Mouse (Mus musculus) thymus, adult 2 months (tissue): ENCODE measurements at regions not wholly inside any gene's neighbourhood (a gene's known extent, or its start where the extent isn't known, plus 50 kb on each side); places are given as distances from the start of the nearest gene placed in this dataset.

Experiments
- DNase-seq: peaks from one replicate; pipeline ENCODE4 v3.0.0; 2021
- H3K27ac ChIP-seq: fragments of 200-500 bp; 2 replicates; pipeline ENCODE4 v1.5.1; 2012; ENCODE audit warnings: low read length, control low read depth; ENCODE audit not compliant: control insufficient read depth, insufficient read depth
- H3K27me3 ChIP-seq: fragments of 200-500 bp; 2 replicates; pipeline ENCODE4 v1.6.1; 2012; ENCODE audit warnings: mild to moderate bottlenecking, low read length, moderate library complexity, mixed read lengths; ENCODE audit not compliant: control insufficient read depth, insufficient read depth
- H3K36me3 ChIP-seq: fragments of 200-500 bp; 2 replicates; pipeline ENCODE4 v1.6.1; 2012; ENCODE audit warnings: mild to moderate bottlenecking, low read length, moderate library complexity; ENCODE audit not compliant: control insufficient read depth, insufficient read depth
- H3K4me1 ChIP-seq: fragments of 200-500 bp; replicated peaks from 2 replicates; pipeline ENCODE4 v1.6.1; 2012; ENCODE audit warnings: low read length; ENCODE audit not compliant: control insufficient read depth, insufficient read depth
- H3K4me3 ChIP-seq: fragments of 200-500 bp; 2 replicates; pipeline ENCODE4 v1.5.1; 2012; ENCODE audit warnings: mild to moderate bottlenecking, low read length, control low read depth, moderate library complexity; ENCODE audit not compliant: control insufficient read depth, insufficient read depth
- CTCF ChIP-seq: fragments of 200-500 bp; IDR thresholded peaks from 2 replicates; pipeline ENCODE4 v1.5.1; 2012; ENCODE audit warnings: mild to moderate bottlenecking, control low read depth, low read length, moderate library complexity, borderline replicate concordance; ENCODE audit not compliant: control insufficient read depth, poor library complexity, insufficient read depth; ENCODE audit errors: extremely low read depth
- POLR2A ChIP-seq: fragments of 200-500 bp; IDR thresholded peaks from 2 replicates; pipeline ENCODE4 v1.6.1; 2012; ENCODE audit warnings: mild to moderate bottlenecking, low read length, control low read depth, moderate library complexity; ENCODE audit not compliant: control insufficient read depth, poor library complexity, insufficient read depth; ENCODE audit errors: extremely low read depth
- WGBS: fragments of 180-500 bp; shearing (Covaris S2); methylation state at CpG from one replicate; pipeline ENCODE4 v1.1.7; 2018; 5-methylcytosine and 5-hydroxymethylcytosine counted together

GRCm38 (mm10) chr9:120766881-120767280, 162.1 kb upstream of the Ctnnb1 start:
- H3K4me3 ChIP-seq: no peak overlapping the region
- DNase-seq: no peak
- no peaks in the 10 kb centered on the region for H3K27me3 ChIP-seq
- 91% methylated on average over 2 of the region's 2 CpGs for WGBS
- TF ChIP-seq POLR2A (no peak), CTCF (no peak)
- no peaks in the 10 kb centered on the region for H3K36me3 ChIP-seq
- H3K27ac ChIP-seq: no peak overlapping the region
- H3K4me1 ChIP-seq: 0 out of 2 replicates have a peak, but pooled peaks cover 2% of the 10 kb centered on the region

GRCm38 (mm10) chr9:120767396-120767795, 161.6 kb upstream of the Ctnnb1 start:
- 94% methylated on average over 4 of the region's 4 CpGs for WGBS
- H3K4me3 ChIP-seq: no peak overlapping the region
- 0 out of 2 replicates have a peak, but pooled peaks cover 2% of the 10 kb centered on the region for H3K4me1 ChIP-seq
- no peaks in the 10 kb centered on the region for H3K27me3 ChIP-seq
- H3K36me3 ChIP-seq: no peaks in the 10 kb centered on the region
- no peak for DNase-seq
- no peak for TF ChIP-seq POLR2A
- no peak for TF ChIP-seq CTCF
- no peak overlapping the region for H3K27ac ChIP-seq

GRCm38 (mm10) chr9:120769056-120769455, 160.0 kb upstream of the Ctnnb1 start:
- TF ChIP-seq CTCF (no peak), POLR2A (no peak)
- Histone ChIP-seq H3K27me3 (no peaks in the 10 kb centered on the region), H3K36me3 (no peaks in the 10 kb centered on the region), H3K27ac (no peak overlapping the region), H3K4me3 (no peak overlapping the region), H3K4me1 (0 out of 2 replicates have a peak, but pooled peaks cover 4% of the 10 kb centered on the region)
- no peak for DNase-seq
- 92% methylated on average over 8 of the region's 8 CpGs for WGBS

- H3K27me3 ChIP-seq: no peaks in the 10 kb centered on the region
- DNase-seq: no peak
- no peaks in the 10 kb centered on the region for H3K36me3 ChIP-seq
- TF ChIP-seq POLR2A: no peak
- no peak for TF ChIP-seq CTCF
- H3K27ac ChIP-seq: no peak overlapping the region
- 0 out of 2 replicates have a peak, but pooled peaks cover 4% of the 10 kb centered on the region for H3K4me1 ChIP-seq
- no peak overlapping the region for H3K4me3 ChIP-seq
- 89% methylated on average over 7 of the region's 7 CpGs for WGBS
Measured at GRCm38 (mm10) chr9:120769679-120770078, 159.3 kb upstream of the Ctnnb1 start.

- TF ChIP-seq POLR2A (no peak), CTCF (no peak)
- H3K4me1 ChIP-seq: peaks cover 8% of the 10 kb centered on the region
- H3K27me3 ChIP-seq: no peaks in the 10 kb centered on the region
- no peak for DNase-seq
- H3K27ac ChIP-seq: no peak overlapping the region
- no peaks in the 10 kb centered on the region for H3K36me3 ChIP-seq
- 59% methylated on average over 1 of the region's 1 CpGs for WGBS
- H3K4me3 ChIP-seq: no peak overlapping the region
Measured at GRCm38 (mm10) chr9:120770886-120771285, 158.1 kb upstream of the Ctnnb1 start.

- no peaks in the 10 kb centered on the region for H3K27me3 ChIP-seq
- no peaks in the 10 kb centered on the region for H3K36me3 ChIP-seq
- peaks cover 18% of the 10 kb centered on the region for H3K4me1 ChIP-seq
- no peak for TF ChIP-seq CTCF
- TF ChIP-seq POLR2A: no peak
- no peak for DNase-seq
- H3K4me3 ChIP-seq: no peak overlapping the region
- no peak overlapping the region for H3K27ac ChIP-seq
- WGBS: 54% methylated on average over 4 of the region's 4 CpGs
Measured at GRCm38 (mm10) chr9:120771896-120772530, 157.0 kb upstream of the Ctnnb1 start.
